Mouse (Mus musculus) T-helper 2 cell (primary cell): ENCODE data around the gene Cfap299.
"Not testable (repeated sequence)": the region's sequence is repeated elsewhere in the genome, so short reads cannot be mapped to it uniquely, and the experiment has no call there.

Experiments used
- in situ Hi-C: fragments of 300-600 bp; cut with MboI, MseI; formaldehyde crosslinking; loops from one replicate; pipeline ENCODE4 v1.15.1; 2025; ENCODE audit warnings: high pct_unique_total_duplicates

The Cfap299 gene

DNA sequence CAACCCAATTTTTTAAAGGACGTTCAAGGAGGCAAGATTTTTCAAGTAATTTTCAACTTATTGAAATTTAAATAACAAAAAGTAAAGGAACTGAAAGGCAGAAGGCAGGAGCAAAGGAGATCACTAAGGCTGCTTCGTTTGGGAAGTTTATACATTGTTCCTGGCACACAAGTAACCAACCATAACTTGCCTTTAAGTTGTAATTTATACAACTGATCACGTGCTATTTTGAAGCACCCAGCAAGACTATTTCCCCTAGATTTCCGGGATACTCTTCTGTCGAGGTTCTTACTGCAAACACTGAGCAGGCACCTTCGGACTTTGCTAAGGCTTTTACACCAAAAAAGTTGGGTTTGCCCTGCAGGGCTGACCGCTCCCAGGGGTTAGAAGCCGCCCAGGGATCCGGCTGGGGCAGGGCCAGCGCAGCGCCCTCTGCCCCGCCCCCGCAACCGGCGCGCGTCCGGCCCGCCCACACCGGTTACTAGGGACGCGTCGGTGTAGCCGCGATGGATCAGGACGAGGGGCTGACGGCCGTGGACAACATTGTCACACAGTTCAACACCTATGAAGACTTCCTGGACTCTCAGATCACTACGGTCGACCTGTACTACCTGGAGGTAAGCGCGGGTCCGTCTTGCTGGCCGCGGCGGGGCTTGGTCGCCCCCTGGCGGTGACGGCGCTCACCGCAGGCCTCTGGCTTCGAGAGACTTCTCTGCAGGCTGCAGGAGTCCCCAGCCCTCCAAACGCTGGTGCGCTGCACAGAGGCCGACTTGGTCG, at the start of gene Cfap299:
Gene Cfap299 (plus strand): TSS at position 457 of the 777 bp plus-strand sequence.
- in situ Hi-C loops = no loop called here

DNA sequence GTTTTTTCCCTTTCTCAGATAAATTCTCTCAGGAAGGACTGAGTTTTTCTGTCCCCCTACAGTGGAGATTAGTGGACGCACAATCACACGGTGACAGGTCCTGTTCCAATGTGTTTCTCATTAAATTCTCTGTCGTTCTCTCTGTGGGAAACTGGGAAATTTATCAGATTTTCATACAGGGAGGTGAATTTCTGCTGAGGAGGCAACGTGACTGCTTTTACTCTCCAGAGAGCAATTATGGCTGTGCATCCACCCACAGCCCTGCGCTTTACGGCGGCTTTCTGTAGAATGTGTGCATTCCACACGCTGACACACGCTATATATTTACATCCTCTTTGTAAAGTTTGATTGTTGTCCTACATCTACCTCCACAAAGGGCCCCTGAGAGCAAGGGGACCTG, 47.1 kb upstream of the Cfap299 start:
- in situ Hi-C loops = no loop called here

DNA sequence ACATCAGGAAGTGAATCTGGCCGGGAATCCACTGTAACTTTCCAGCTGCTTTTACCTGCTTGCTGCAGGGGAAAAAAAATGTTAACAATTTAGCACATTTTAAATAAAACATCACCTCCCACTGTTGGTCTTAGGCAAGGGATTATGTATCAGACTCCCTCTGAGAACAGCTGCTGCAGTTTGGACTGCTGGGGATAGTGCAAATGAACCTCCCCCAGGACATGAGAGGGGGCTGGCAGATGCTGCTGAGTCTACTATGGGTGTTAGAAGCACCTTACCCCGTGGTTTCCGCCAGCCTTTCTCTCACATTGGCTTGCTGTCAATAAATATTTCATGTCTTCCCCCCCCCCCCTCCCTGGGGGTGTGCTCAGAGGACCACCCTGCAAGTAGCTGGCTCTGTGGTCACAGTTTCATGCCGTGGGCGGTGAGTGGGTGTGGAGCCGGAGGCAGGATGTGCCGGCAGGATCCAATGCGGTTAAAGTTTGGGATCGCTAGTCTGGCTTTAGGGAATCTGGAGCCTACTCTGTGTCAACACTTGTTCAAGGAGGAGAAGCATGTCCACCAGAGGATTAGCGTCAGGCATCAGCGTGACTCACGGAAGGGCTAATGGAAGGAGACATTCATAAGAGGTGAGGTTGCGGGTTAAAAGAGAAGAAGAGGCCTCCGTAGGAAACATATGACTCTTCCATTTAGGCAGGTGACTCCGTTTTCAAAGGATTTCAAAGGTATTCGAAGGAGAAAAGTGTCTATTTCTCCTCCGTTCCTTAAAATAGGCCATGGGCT, 45.2 kb upstream of the Cfap299 start:
- in situ Hi-C loops = no loop called here

DNA sequence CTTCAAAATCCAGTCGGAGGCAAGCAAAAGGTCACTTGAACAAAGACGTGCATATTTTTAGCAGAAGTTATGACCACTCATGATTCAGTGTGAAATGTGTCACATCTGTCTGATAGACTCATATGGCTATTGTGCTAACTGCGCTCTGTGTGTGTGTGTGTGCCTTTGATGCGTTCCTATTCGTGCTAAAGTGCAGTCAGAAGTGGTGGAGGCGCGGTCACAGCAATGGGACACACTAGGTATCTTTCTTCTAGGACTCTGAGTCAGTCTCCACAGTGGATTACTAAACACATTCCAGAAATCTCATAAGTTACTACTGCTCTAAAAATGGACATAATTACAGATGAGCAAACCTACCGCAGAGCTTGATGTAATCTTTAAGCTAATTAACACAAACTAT, 38.5 kb upstream of the Cfap299 start:
- in situ Hi-C loops = no loop called here

DNA sequence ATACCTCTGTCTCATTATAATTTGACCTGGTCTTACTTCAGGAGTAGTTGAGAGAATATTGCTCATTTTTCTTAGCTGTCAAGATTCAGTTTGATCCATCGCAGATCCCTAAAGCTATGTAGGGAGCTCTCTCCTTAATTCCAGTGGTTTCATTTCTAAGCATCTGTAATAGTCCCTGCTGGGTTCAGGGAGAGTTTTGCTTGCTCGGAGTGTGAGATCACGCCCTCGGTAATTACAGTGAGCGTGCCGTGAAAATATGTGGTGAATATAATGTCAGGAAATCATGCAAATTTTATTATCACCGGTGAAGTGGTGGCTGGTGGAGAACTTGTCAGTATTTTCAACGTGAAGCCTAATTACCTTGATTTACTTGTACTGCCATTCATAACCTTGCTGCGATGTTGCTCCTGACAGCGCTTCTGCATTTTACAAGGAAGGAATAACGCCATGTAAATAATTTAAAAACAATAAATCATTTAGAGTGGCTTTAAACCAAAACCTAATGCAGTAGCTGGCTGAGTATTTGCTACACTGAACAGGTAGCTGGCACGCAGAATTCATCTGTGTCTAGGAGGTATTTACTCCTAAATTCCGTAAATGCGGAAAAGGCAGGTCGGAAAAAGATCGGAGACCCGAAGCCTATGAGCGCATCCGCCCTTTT, 36.6 kb upstream of the Cfap299 start:
- in situ Hi-C loops = no loop called here

DNA sequence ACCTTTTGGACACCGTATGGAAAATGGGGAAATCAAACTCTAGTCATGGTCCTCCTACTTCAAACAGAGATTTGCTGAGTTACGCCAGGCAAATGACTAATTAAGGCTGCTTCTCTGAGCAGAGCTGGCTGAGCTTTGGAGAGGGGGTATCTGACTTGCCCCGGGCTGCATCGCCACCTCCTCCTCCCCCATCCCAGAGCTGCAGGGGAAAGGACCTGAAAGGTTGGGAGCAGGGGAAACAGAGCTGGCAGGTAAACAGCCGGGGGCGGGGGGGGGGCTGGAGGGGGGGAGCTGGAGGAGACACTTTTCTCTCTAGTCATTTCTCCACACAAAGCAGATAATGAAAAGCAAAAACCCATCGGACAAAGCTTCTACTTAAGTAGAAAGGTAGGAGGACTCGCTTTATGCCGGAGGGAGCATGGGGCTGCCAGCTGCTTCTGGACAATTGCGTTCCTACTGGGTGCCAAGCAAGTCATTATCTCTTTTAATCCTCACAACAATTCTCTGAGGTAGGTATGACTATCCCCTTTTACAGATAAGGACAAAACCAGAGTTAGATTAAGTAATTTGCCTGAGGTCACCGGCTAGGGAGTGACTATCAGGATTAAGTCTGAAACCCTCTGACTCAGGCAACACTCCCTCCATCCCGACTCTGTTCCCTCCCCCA, 35.9 kb upstream of the Cfap299 start:
- in situ Hi-C loops = no loop called here

DNA sequence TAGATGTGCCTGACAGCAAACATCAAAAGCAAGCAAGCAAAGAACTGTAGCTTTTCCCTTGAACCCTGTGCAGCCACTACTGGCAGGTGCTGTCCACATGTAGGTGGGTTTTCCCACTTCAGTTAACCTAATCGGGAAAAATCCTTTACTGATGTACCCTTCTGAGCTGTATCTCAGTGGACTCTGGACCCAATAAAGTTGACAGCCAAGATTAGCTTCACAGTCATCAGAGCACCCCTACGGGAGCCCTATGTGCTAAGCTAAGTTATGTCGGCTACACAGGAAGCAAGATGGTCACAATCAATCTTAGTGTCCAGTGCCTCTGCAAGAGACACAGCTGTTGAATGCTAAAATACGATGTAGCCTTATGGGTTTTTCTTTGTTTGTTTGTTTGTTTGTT, 29.0 kb upstream of the Cfap299 start:
- in situ Hi-C loops = no loop called here

- in situ Hi-C loops = no loop called here
Observed at GRCm38 (mm10) chr5:98305673-98306072, 23.4 kb upstream of the Cfap299 start.

- in situ Hi-C loops = no loop called here
Observed at GRCm38 (mm10) chr5:98306528-98306927, 22.6 kb upstream of the Cfap299 start.

GRCm38 (mm10) chr5:98326625-98327024, 2.5 kb upstream of the Cfap299 start:
- in situ Hi-C loops = no loop called here

GRCm38 (mm10) chr5:98343751-98344150, 14.6 kb downstream of the Cfap299 start:
- in situ Hi-C loops = not testable (repeated sequence)

DNA sequence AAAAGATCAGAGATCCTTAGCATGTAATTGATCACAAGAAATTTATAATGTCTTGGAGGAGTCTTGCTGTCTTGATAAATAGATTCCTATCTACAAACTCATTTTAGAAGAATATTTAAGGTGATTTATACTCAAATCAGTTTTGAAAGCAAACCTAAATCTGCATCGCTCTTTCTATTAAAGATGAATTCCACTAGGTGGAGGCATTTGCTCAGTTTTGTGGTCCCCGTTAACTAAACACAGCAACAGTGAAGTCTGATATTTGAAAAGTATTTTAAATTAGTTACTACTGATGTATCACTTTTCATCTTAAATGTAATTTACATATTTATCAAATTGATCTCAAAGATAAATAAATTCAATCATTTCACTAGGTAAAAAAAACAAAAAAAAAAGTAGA, 15.5 kb downstream of the Cfap299 start:
- in situ Hi-C loops = no loop called here

- in situ Hi-C loops = no loop called here
Observed at GRCm38 (mm10) chr5:98346067-98346466, 17.0 kb downstream of the Cfap299 start.

DNA sequence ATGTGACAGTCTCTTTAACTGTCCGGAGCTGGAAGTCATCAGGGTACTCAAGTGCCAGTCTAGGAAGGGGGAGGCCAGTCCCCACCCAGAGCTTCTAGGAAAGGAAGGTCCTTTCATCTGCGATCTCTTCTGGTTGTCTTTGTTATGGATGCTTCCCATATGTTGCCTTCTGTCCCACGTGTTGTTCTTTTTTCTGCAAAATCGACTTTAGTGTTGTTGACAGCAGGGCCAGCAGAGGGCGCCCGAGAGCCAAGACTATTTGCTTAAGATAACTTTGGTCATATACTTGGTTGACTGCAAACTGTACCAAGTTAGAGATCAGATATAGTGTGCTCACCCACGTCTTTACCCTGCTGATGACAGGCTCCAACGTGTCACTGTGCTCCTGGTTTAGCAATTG, 19.5 kb downstream of the Cfap299 start:
- in situ Hi-C loops = no loop called here

GRCm38 (mm10) chr5:98359912-98360311, 30.8 kb downstream of the Cfap299 start:
- in situ Hi-C loops = loop anchor here (10.0 kb wide), 1 partner anchor 505 kb away; no protein-coding TSS in a partner anchor

DNA sequence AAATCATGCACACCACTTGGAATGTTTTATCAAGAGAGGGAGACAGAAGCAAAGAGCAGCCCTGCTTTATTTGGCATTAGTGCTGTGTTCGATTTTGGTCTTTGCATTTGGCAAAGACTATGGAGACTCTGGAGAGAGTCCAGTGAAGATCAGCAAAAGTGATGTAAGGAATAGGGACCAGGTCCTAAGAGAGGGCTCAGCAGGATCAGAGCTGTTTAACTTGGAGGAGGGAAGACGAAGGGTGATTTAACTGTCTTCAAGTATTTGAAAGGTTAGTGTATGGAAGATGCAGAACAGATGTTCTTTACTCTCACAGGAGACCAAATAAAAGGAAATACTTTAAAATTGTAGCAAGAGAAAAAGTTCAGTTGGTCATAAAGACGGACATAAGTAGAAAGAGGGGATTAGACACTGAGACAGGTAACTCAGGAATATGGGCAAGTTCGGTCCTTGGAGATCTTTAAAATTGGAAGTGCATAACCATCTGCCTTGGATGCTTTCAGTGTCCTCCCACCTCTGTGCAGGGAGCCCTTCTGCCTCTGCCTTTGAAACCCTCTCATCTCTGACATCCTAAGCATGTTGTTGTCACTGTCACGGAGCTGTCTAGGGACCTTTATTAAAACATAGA, 31.8 kb downstream of the Cfap299 start:
- in situ Hi-C loops = no loop called here

DNA sequence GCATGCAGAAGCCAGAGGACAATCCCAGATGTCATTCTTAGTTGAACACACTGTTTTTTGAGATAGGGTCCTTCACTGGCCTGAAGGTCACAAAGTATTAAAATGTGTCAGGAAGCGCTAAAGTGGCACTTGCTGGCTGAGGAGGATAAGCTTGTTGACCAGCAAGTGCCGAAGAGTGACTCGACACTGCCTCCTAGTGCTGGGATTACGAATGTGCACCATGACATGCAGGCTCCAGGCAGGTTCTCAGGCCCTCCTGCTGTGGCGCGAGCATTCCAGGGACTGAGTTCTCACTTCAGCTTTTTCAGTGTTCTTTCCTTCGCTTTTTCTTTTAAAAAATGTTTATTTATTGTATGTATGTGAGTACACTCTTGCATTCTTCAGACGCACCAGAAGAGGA, 34.3 kb downstream of the Cfap299 start:
- in situ Hi-C loops = no loop called here

GRCm38 (mm10) chr5:98365340-98365739, 36.2 kb downstream of the Cfap299 start:
- in situ Hi-C loops = no loop called here

GRCm38 (mm10) chr5:98368822-98369221, 39.7 kb downstream of the Cfap299 start:
- in situ Hi-C loops = no loop called here

DNA sequence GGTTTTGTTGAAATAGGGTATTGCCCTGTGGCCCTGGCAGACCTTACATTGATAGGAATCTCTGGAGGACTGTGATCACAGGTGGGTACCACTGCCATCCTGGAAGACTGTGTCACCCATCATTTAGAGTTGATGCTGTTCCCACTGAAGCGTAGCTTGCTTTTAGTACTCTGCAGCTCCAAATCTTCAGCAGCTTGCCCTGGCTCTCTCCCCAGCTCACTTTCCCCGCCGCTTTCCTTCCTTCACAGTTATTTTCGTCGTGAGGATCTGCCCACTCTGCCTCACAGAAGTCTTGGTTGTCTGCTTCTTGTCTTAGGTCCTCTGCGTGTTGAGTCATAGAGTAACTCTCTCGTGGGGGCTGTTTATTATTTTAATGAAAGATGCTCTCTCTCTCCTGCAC, 40.3 kb downstream of the Cfap299 start:
- in situ Hi-C loops = no loop called here

DNA sequence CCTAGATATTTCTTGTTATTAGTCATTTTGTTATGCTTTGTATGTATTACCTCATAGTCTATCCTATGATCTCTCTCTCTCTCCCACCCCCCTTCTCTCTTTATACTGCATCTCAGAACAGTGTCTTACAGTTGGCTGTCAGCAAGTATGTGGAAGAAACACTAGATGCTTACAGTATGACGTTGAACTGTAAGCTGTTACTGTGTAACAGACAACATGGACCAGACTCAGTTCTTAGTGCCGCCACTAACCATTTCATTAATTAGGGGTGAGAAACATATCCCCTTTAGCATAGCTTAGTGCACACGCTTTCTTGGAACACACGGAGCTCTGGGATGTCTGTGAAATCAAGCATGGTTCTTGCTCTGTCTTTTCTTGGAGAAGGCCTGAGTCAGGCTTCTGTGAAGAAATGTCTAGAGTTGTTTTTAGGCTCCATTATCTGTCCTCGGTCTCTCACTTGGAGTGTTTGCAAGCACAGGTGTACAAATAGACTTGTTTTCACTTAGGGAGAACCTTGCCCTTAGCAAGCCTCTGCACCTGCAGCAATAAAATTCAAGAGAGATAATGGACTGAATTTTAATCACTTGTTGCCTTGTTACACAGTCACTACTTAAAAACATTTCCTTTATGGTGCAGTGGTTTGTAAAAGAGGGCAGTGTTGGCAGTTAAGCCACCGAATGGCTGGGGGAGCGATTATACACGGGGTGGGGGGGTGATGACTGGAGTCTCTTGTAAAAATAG, 47.1 kb downstream of the Cfap299 start:
- in situ Hi-C loops = no loop called here
